Mouse (Mus musculus): Measurements from ENCODE around the gene Mbnl2. TPM values are rescaled to one million over a fixed set of nuclear protein-coding genes. Genes with fewer than 3 reads are reported as not detected.
"Not testable (repeated sequence)": the region's sequence is repeated elsewhere in the genome, so short reads cannot be mapped to it uniquely, and the experiment has no call there.

Mbnl2 gene
- polyA plus RNA-seq, 1 experiment = 152 TPM

DNA sequence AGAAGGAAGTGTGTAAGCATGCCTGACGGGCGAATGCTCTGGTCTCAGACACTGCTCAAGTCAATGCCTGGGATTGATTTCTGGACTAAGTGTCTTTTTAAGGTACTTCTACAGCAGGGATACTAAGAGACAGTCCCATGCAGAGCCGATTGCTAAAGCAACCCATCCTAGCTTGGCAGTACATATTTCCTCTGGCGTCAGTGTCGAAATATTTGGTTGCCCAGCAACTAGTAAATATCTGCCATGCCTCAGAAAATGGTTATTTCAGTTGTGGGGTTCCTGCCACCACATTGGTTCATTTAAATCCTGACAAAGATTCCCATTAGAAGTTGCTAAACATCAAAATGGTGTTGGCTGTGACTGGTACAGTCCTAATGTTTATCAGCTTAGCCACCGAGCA is 66.4 kb downstream of the Mbnl2 start:
- Histone ChIP-seq H3K27ac (replicated peaks; ENCODE audit: low read depth, low read length) (peak overlapping the region; percentile 37), H3K4me3 (ENCODE audit: insufficient read depth, low read depth, low read length) (no peak overlapping the region), H3K4me1 (ENCODE audit: control insufficient read depth, insufficient read depth, insufficient read length, low read length) (peaks cover 25% of the 10 kb centered on the region)

DNA sequence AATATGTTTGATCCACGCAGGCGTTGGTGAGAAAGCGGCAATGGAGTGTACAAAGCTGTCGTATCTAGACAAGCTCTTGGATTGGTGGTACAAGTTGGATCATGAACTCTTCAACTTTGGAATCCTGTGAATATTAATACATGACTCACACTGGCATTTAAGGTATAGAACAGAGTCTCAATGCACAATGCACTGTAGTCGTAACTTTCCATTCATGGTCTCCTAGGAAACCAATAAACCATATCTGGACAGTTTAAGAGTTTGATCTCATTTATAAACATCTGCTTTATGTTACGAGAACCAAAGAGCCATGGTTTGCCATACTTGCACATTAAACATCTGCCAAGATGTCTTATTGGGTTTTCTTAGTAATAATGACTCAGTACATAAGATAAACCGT is 66.9 kb downstream of the Mbnl2 start:
- Histone ChIP-seq H3K4me1 (ENCODE audit: control insufficient read depth, insufficient read depth, insufficient read length, low read length) (peaks cover 22% of the 10 kb centered on the region), H3K4me3 (ENCODE audit: insufficient read depth, low read depth, low read length) (no peak overlapping the region), H3K27ac (replicated peaks; ENCODE audit: low read depth, low read length) (peak overlapping the region; percentile 37)

GRCm38 (mm10) chr14:120344641-120345040 is 69.2 kb downstream of the Mbnl2 start:
- Histone ChIP-seq H3K27ac (replicated peaks; ENCODE audit: low read depth, low read length) (no peak overlapping the region), H3K4me1 (ENCODE audit: control insufficient read depth, insufficient read depth, insufficient read length, low read length) (peaks cover 22% of the 10 kb centered on the region), H3K4me3 (ENCODE audit: insufficient read depth, low read depth, low read length) (no peak overlapping the region)

DNA sequence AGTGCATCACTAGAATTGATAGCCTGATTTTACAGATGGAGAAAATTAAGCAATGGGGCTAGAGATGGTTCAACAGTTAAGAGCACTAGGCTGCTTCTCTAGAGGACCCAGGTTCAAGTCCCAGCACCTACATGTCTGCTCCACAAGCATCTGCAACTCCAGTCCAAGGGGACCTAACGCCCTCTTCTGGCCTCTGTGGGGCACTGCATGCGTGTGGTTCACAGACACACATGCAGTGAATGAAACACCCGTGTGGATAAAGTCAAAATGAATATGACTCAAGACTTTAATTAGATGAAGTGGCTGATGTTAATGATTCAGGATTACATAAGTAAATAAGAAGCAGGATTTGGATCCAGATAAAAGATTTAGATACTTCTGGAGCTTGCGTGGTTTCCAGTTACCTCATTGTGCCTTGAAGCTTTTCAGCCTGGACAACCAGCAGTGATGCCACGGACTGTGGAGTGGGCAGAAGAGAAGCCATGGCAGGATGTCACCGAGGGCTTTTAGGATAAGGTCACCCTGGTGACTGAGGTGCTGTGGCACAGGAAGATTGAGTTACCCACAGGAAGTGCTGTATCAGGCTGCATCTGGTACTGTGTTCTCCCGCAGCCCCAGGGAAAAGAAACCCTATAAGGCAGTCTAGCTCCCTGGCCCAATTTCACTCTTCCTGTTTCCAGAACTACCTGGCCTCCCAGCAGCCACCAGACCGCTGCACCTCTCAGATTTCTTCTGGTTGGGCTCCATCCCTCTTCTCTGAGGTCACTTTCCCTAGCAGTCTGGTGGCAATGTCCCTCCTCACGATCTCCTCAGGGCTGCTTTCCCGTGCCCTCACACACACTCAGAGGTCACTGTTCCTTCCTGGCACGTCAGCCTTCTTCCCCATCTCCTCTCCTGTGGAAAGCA is 72.2 kb downstream of the Mbnl2 start:
- peak overlapping the region; percentile 28 for H3K27ac ChIP-seq (replicated peaks; ENCODE audit: low read depth, low read length)
- peaks cover 27% of the 10 kb centered on the region for H3K4me1 ChIP-seq (ENCODE audit: control insufficient read depth, insufficient read depth, insufficient read length, low read length)
- no peak overlapping the region for H3K4me3 ChIP-seq (ENCODE audit: insufficient read depth, low read depth, low read length)

- peaks cover 40% of the 10 kb centered on the region for H3K4me1 ChIP-seq (ENCODE audit: control insufficient read depth, insufficient read depth, insufficient read length, low read length)
- no peak overlapping the region for H3K4me3 ChIP-seq (ENCODE audit: insufficient read depth, low read depth, low read length)
- 0 out of 2 replicates have a peak overlapping the region, but pooled peaks have one; percentile 3 for H3K27ac ChIP-seq (replicated peaks; ENCODE audit: low read depth, low read length)
Observed at GRCm38 (mm10) chr14:120349332-120349731, 73.9 kb downstream of the Mbnl2 start.

GRCm38 (mm10) chr14:120352136-120352843 is 76.8 kb downstream of the Mbnl2 start:
- Histone ChIP-seq H3K27ac (replicated peaks; ENCODE audit: low read depth, low read length) (peak overlapping the region; percentile 86), H3K4me3 (ENCODE audit: insufficient read depth, low read depth, low read length) (no peak overlapping the region), H3K4me1 (ENCODE audit: control insufficient read depth, insufficient read depth, insufficient read length, low read length) (peaks cover 55% of the 10 kb centered on the region)

- Histone ChIP-seq H3K4me3 (ENCODE audit: insufficient read depth, low read depth, low read length) (no peak overlapping the region), H3K27ac (replicated peaks; ENCODE audit: low read depth, low read length) (peak overlapping the region; percentile 86), H3K4me1 (ENCODE audit: control insufficient read depth, insufficient read depth, insufficient read length, low read length) (peaks cover 49% of the 10 kb centered on the region)
Observed at GRCm38 (mm10) chr14:120353211-120353610, 77.7 kb downstream of the Mbnl2 start.

DNA sequence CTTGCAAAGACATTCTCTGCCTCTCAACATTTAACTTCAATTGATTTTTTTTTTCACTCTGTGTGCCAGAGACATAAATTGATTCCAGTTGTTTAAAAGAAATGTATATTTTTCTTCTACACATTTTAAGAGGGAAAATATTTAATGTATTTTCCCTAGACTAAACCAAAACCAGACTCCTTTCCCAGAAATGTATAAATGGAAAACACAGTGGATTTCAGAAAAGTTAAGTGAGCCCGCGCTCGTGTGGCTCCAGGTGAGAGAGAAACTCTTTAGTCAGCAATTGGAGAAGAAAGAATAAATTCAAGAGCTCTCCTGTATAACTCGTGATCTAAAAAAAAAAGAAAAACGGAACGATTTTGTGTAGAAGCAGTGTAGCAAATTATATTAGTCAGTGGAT is 79.1 kb downstream of the Mbnl2 start:
- Histone ChIP-seq H3K4me1 (ENCODE audit: control insufficient read depth, insufficient read depth, insufficient read length, low read length) (peaks cover 42% of the 10 kb centered on the region), H3K27ac (replicated peaks; ENCODE audit: low read depth, low read length) (peak overlapping the region; percentile 62)

GRCm38 (mm10) chr14:120355040-120355741 is 79.7 kb downstream of the Mbnl2 start:
- no peak overlapping the region for H3K4me3 ChIP-seq (ENCODE audit: insufficient read depth, low read depth, low read length)
- H3K27ac ChIP-seq (replicated peaks; ENCODE audit: low read depth, low read length) = peak overlapping the region; percentile 91
- peaks cover 42% of the 10 kb centered on the region for H3K4me1 ChIP-seq (ENCODE audit: control insufficient read depth, insufficient read depth, insufficient read length, low read length)

More for the DNA sequence above, 79.1 kb downstream of the Mbnl2 start:
- H3K4me3 ChIP-seq (ENCODE audit: insufficient read depth, low read depth, low read length) = no peak overlapping the region

GRCm38 (mm10) chr14:120355742-120356440 is 80.4 kb downstream of the Mbnl2 start:
- Histone ChIP-seq H3K4me1 (ENCODE audit: control insufficient read depth, insufficient read depth, insufficient read length, low read length) (peaks cover 44% of the 10 kb centered on the region), H3K27ac (replicated peaks; ENCODE audit: low read depth, low read length) (peak overlapping the region; percentile 86), H3K4me3 (ENCODE audit: insufficient read depth, low read depth, low read length) (no peak overlapping the region)

DNA sequence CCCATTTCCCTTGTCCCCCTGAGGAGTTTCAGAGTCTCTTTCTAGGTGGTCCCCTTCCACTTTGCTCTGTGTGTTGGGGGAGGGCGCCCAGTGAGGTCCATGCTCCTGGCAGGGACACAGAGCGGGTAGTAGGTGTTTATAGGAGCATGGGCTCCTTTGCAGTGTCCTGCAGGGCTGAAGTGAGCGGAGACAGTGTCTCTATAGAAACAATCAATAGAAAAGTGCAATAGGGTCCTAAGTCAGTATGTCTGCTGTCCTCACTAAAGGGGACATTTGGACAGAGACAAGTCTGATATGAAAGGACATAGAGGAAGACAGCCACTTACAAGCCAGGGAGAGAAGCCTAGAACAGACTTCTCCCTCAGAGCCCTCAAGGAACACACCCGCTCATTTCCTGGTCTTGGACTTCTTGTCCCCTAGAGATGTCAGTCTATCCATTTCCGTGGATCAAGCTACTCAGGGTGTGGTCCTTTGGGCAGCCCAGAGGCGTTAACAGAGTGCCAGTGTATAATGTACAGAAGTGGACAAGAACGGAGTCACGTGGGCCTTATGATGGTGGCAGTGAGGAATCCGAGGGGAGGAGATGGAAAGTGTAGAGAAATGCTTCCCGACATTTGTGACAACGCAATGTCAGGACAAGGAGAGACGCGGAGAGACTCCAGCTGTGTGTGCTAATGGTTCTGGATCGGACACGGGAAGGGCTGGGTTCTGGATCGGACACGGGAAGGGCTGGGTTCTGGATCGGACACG is 82.0 kb downstream of the Mbnl2 start:
- peaks cover 42% of the 10 kb centered on the region for H3K4me1 ChIP-seq (ENCODE audit: control insufficient read depth, insufficient read depth, insufficient read length, low read length)
- H3K27ac ChIP-seq (replicated peaks; ENCODE audit: low read depth, low read length) = peak overlapping the region; percentile 34; the same call in 1 of the 2 replicates
- H3K4me3 ChIP-seq (ENCODE audit: insufficient read depth, low read depth, low read length) = no peak overlapping the region

DNA sequence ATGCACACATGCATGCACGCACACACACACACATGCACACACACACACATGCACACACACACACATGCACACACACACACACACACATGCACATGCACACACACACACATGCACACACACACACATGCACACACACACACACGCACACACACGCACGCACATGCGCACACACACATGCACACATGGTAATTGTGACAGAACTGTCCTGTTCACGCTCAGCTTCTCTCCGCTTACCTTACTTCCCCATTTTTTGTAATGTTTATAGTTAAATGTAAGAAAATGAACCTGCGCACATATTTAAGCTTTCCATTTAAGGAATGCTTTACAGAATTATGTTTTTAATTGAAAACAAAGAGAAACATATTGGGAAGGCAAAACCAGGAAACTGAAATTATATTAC is 84.1 kb downstream of the Mbnl2 start:
- H3K27ac ChIP-seq (replicated peaks; ENCODE audit: low read depth, low read length); H3K4me3 ChIP-seq (ENCODE audit: insufficient read depth, low read depth, low read length): not testable (repeated sequence)

GRCm38 (mm10) chr14:120361121-120361520 is 85.7 kb downstream of the Mbnl2 start:
- H3K4me3 ChIP-seq (ENCODE audit: insufficient read depth, low read depth, low read length) = no peak overlapping the region
- H3K4me1 ChIP-seq (ENCODE audit: control insufficient read depth, insufficient read depth, insufficient read length, low read length) = peaks cover 37% of the 10 kb centered on the region
- no peak overlapping the region for H3K27ac ChIP-seq (replicated peaks; ENCODE audit: low read depth, low read length)

More for the DNA sequence above, 84.1 kb downstream of the Mbnl2 start:
- peaks cover 44% of the 10 kb centered on the region for H3K4me1 ChIP-seq (ENCODE audit: control insufficient read depth, insufficient read depth, insufficient read length, low read length)

DNA sequence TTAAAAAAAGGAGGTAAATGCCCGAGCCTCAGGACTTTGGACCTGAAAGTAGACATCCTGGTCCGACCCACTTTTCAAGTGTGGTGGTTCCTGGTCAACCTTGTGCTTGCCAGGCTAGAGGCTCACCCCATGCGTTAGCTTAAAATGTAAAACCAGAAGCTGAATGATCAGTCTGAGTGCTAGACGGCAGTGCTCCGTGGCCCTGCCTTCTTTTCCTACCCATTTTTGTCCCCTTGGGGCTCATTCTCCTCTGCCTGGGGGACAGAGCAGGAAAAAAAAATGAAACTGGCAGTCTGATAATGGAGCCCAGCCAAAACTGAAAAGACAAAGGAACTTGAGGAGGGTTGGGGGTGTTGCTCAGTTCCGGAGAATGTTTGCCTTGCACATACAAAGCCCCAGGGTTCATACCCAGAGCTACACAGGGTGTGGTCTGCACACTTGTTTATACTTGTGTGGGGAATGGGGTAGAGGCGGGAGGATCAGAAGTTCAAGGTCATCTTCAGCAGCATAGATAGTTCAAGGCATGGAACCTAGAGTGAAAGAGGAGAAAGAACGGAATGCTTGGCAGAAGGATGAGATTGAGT is 87.0 kb downstream of the Mbnl2 start:
- Histone ChIP-seq H3K27ac (replicated peaks; ENCODE audit: low read depth, low read length) (peak overlapping the region; percentile 46), H3K4me1 (ENCODE audit: control insufficient read depth, insufficient read depth, insufficient read length, low read length) (peaks cover 37% of the 10 kb centered on the region), H3K4me3 (ENCODE audit: insufficient read depth, low read depth, low read length) (no peak overlapping the region)

Measured in brown adipose tissue, adult 24 weeks (tissue).